Mouse (Mus musculus): ENCODE results near the gene 4930432M17Rik. TPM values are rescaled to one million over a fixed set of nuclear protein-coding genes. Genes with fewer than 3 reads are reported as not detected.

4930432M17Rik gene
- total and polyA plus RNA-seq, 2 experiments from 2014 or later = not detected

DNA sequence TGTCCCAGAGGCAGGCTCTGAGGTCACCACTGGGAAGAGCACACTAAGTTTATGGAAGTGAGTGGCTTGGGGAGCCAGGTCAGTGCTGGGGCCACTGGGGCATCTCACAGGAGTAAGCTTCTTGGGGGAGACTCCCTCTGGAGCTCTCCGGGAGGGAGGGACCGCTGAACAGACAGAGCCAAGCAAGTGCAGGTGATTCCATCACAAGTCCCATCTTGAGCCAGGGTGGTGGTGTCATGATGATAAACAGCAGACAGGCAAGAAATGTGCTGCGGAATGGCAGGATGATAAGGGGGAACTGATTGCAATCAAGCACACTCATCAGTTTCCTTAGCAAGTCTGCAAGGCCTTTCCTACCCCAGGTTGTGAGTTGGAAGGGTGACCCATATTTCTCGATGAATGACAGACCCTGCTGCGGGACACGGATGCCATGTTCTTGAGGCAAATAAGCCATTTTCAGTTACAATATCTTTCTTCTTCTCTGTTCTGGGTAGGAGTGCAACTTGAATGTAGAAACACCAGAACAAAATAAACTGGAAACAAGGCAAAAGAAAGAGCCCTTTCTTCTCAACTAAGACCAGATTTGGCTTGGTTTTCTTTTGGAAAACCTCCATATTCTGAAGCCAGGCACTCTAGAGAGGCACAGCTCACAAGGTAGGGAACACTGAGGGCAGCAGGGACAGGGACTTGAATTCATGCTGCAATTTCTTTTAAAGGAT, 45.3 kb downstream of the 4930432M17Rik start:
- Histone ChIP-seq H3K4me3 (ENCODE audit: low read depth, low read length) (no peak overlapping the region), H3K27ac (ENCODE audit: low read depth) (no peak overlapping the region), H3K9ac (replicated peaks; ENCODE audit: low read depth, low read length) (no peak overlapping the region), H3K27me3 (ENCODE audit: control insufficient read depth, insufficient read depth, low read length) (no peaks in the 10 kb centered on the region), H3K36me3 (replicated peaks; ENCODE audit: control insufficient read depth, insufficient read depth, low read length) (no peaks in the 10 kb centered on the region), H3K4me1 (ENCODE audit: control insufficient read depth, insufficient read depth) (peaks cover 24% of the 10 kb centered on the region), H3K4me2 (ENCODE audit: low read depth, low read length) (no peak overlapping the region), H3K9me3 (replicated peaks; ENCODE audit: control insufficient read depth, low read length) (no peaks in the 10 kb centered on the region)
- WGBS = 71% methylated on average over 6 of the region's 6 CpGs
- DNase-seq (ENCODE audit: low spot score) (no peak), ATAC-seq (ENCODE audit: insufficient read depth, low read depth) (no peak)
- TF ChIP-seq EP300 (IDR thresholded peaks at IDR 0.05; ENCODE audit: low read depth) (no peak), CTCF (IDR thresholded peaks at IDR 0.05; ENCODE audit: low read depth) (no peak)

- ATAC-seq (ENCODE audit: insufficient read depth, low read depth) (no peak), DNase-seq (ENCODE audit: low spot score) (no peak)
- Histone ChIP-seq H3K9ac (replicated peaks; ENCODE audit: low read depth, low read length) (no peak overlapping the region), H3K27me3 (ENCODE audit: control insufficient read depth, insufficient read depth, low read length) (no peaks in the 10 kb centered on the region), H3K27ac (ENCODE audit: low read depth) (no peak overlapping the region), H3K4me1 (ENCODE audit: control insufficient read depth, insufficient read depth) (peaks cover 24% of the 10 kb centered on the region), H3K4me2 (ENCODE audit: low read depth, low read length) (no peak overlapping the region), H3K4me3 (ENCODE audit: low read depth, low read length) (no peak overlapping the region), H3K36me3 (replicated peaks; ENCODE audit: control insufficient read depth, insufficient read depth, low read length) (no peaks in the 10 kb centered on the region), H3K9me3 (replicated peaks; ENCODE audit: control insufficient read depth, low read length) (no peaks in the 10 kb centered on the region)
- 67% methylated on average over 5 of the region's 5 CpGs for WGBS
- TF ChIP-seq CTCF (IDR thresholded peaks at IDR 0.05; ENCODE audit: low read depth) = no peak
- TF ChIP-seq EP300 (IDR thresholded peaks at IDR 0.05; ENCODE audit: low read depth) = no peak
Observed at GRCm38 (mm10) chr3:121716480-121716879, 45.9 kb downstream of the 4930432M17Rik start.

DNA sequence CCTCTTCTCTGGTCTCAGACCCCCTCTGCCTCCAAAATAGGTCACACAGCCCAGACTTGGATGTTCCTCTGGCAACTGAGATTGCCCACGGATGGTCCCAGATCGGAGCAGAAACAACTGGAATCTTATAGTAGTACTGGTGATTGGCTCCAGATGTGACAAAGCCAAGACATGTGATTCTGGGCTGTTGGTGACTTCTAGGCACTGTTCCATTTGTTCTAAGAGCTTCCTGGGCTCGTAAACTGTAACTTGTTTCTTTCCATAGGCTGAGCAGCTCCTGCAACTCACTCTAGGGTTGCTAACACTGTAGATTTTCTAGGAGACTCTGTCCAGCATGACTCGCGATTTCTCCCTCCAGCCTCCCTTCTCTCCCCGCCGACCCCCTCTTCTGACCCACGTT, 48.1 kb downstream of the 4930432M17Rik start:
- H3K27ac ChIP-seq (ENCODE audit: low read depth) = no peak overlapping the region
- no peaks in the 10 kb centered on the region for H3K36me3 ChIP-seq (replicated peaks; ENCODE audit: control insufficient read depth, insufficient read depth, low read length)
- H3K9me3 ChIP-seq (replicated peaks; ENCODE audit: control insufficient read depth, low read length) = no peaks in the 10 kb centered on the region
- no peak for DNase-seq (ENCODE audit: low spot score)
- H3K9ac ChIP-seq (replicated peaks; ENCODE audit: low read depth, low read length) = no peak overlapping the region
- no peak overlapping the region for H3K4me3 ChIP-seq (ENCODE audit: low read depth, low read length)
- H3K4me2 ChIP-seq (ENCODE audit: low read depth, low read length) = no peak overlapping the region
- ATAC-seq (ENCODE audit: insufficient read depth, low read depth) = no peak
- TF ChIP-seq CTCF (IDR thresholded peaks at IDR 0.05; ENCODE audit: low read depth) = no peak
- no peak for TF ChIP-seq EP300 (IDR thresholded peaks at IDR 0.05; ENCODE audit: low read depth)
- no peaks in the 10 kb centered on the region for H3K27me3 ChIP-seq (ENCODE audit: control insufficient read depth, insufficient read depth, low read length)
- peaks cover 20% of the 10 kb centered on the region for H3K4me1 ChIP-seq (ENCODE audit: control insufficient read depth, insufficient read depth)
- WGBS = 75% methylated on average over 8 of the region's 8 CpGs

- Histone ChIP-seq H3K9me3 (replicated peaks; ENCODE audit: control insufficient read depth, low read length) (no peaks in the 10 kb centered on the region), H3K4me1 (ENCODE audit: control insufficient read depth, insufficient read depth) (0 out of 2 replicates have a peak, but pooled peaks cover 11% of the 10 kb centered on the region), H3K4me3 (ENCODE audit: low read depth, low read length) (no peak overlapping the region), H3K9ac (replicated peaks; ENCODE audit: low read depth, low read length) (no peak overlapping the region), H3K27me3 (ENCODE audit: control insufficient read depth, insufficient read depth, low read length) (no peaks in the 10 kb centered on the region), H3K27ac (ENCODE audit: low read depth) (no peak overlapping the region), H3K4me2 (ENCODE audit: low read depth, low read length) (no peak overlapping the region), H3K36me3 (replicated peaks; ENCODE audit: control insufficient read depth, insufficient read depth, low read length) (no peaks in the 10 kb centered on the region)
- no peak for ATAC-seq (ENCODE audit: insufficient read depth, low read depth)
- 81% methylated on average over 3 of the region's 3 CpGs for WGBS
- no peak for DNase-seq (ENCODE audit: low spot score)
- no peak for TF ChIP-seq CTCF (IDR thresholded peaks at IDR 0.05; ENCODE audit: low read depth)
- TF ChIP-seq EP300 (IDR thresholded peaks at IDR 0.05; ENCODE audit: low read depth) = no peak
Observed at GRCm38 (mm10) chr3:121719701-121720100, 49.1 kb downstream of the 4930432M17Rik start.

- Histone ChIP-seq H3K4me1 (ENCODE audit: control insufficient read depth, insufficient read depth) (0 out of 2 replicates have a peak, but pooled peaks cover 8% of the 10 kb centered on the region), H3K9me3 (replicated peaks; ENCODE audit: control insufficient read depth, low read length) (no peaks in the 10 kb centered on the region), H3K27me3 (ENCODE audit: control insufficient read depth, insufficient read depth, low read length) (no peaks in the 10 kb centered on the region), H3K9ac (replicated peaks; ENCODE audit: low read depth, low read length) (no peak overlapping the region), H3K4me2 (ENCODE audit: low read depth, low read length) (no peak overlapping the region), H3K27ac (ENCODE audit: low read depth) (no peak overlapping the region), H3K4me3 (ENCODE audit: low read depth, low read length) (no peak overlapping the region), H3K36me3 (replicated peaks; ENCODE audit: control insufficient read depth, insufficient read depth, low read length) (no peaks in the 10 kb centered on the region)
- ATAC-seq (ENCODE audit: insufficient read depth, low read depth) = no peak
- 58% methylated on average over 14 of the region's 14 CpGs for WGBS
- no peak for TF ChIP-seq EP300 (IDR thresholded peaks at IDR 0.05; ENCODE audit: low read depth)
- TF ChIP-seq CTCF (IDR thresholded peaks at IDR 0.05; ENCODE audit: low read depth) = no peak
- DNase-seq (ENCODE audit: low spot score) = no peak
Observed at GRCm38 (mm10) chr3:121720801-121721690, 50.5 kb downstream of the 4930432M17Rik start.
